Mouse (Mus musculus): ENCODE results near the gene Kcnc4. TPM values are rescaled to one million over a fixed set of nuclear protein-coding genes. Genes with fewer than 3 reads are reported as not detected.

The Kcnc4 gene
- polyA plus RNA-seq, 1 experiment from 2014 or later = not detected

GRCm38 (mm10) chr3:107401401-107401800 lies 58.0 kb downstream of the Kcnc4 start:
- H3K27me3 ChIP-seq = peaks cover 8% of the 10 kb centered on the region
- DNase-seq (ENCODE audit: low read depth, low spot score) = no peak
- in situ Hi-C loops (cut with MboI; ENCODE audit: low pct_unique_long_range_greater_than_20kb) = no loop called here
- ChIA-PET POLR2A (no interaction called here), CTCF (interaction anchor here (1.1 to 1.5 kb wide), 2 partner anchors 11 to 51 kb away, joined by 4 to 6 read pairs; no protein-coding TSS in a partner anchor)
- ATAC-seq = no peak
- no peak for TF ChIP-seq CTCF (IDR thresholded peaks at IDR 0.05)

- POLR2A ChIA-PET = no interaction called here
- DNase-seq (ENCODE audit: low read depth, low spot score) = no peak
- no peak for TF ChIP-seq CTCF (IDR thresholded peaks at IDR 0.05)
- no peak for ATAC-seq
- peaks cover 3% of the 10 kb centered on the region for H3K27me3 ChIP-seq
- in situ Hi-C loops (cut with MboI; ENCODE audit: low pct_unique_long_range_greater_than_20kb) = no loop called here
- CTCF ChIA-PET = interaction anchor here (0.6 kb wide), 1 partner anchor 9 kb away, joined by 3 read pairs; no protein-coding TSS in a partner anchor
Observed at GRCm38 (mm10) chr3:107399991-107400640, 59.2 kb downstream of the Kcnc4 start.

- ATAC-seq (no peak), DNase-seq (ENCODE audit: low read depth, low spot score) (no peak)
- CTCF ChIA-PET = interaction anchor here (1.2 to 1.6 kb wide), 2 partner anchors 17 to 57 kb away, joined by 3 to 4 read pairs; no protein-coding TSS in a partner anchor
- in situ Hi-C loops (cut with MboI; ENCODE audit: low pct_unique_long_range_greater_than_20kb) = no loop called here
- POLR2A ChIA-PET = no interaction called here
- TF ChIP-seq CTCF (IDR thresholded peaks at IDR 0.05) = no peak
- peaks cover 41% of the 10 kb centered on the region for H3K27me3 ChIP-seq
Observed at GRCm38 (mm10) chr3:107391198-107391597, 68.2 kb downstream of the Kcnc4 start.

Other genes starting within 250 kb of the Kcnc4 start
- not detected for gene Cym, start 237.8 kb downstream of the Kcnc4 start, polyA plus RNA-seq (2021)
- not detected for gene A630076J17Rik, start 228.9 kb downstream of the Kcnc4 start, polyA plus RNA-seq (2021)
- not detected for gene Prok1, start 219.8 kb downstream of the Kcnc4 start, polyA plus RNA-seq (2021)
- gene Lamtor5, start 180.7 kb downstream of the Kcnc4 start, polyA plus RNA-seq (2021) = 137 TPM
- gene Slc16a4, start 168.3 kb downstream of the Kcnc4 start, polyA plus RNA-seq (2021) = 2.6 TPM
- 11.1 TPM for gene Rbm15, start 125.9 kb downstream of the Kcnc4 start, polyA plus RNA-seq (2021)
- gene Slc6a17, start 58.5 kb upstream of the Kcnc4 start, polyA plus RNA-seq (2021) = 25.5 TPM
- not detected for gene Ubl4b, start 95.5 kb upstream of the Kcnc4 start, polyA plus RNA-seq (2021)
- 0.10 TPM for gene Alx3, start 135.5 kb upstream of the Kcnc4 start, polyA plus RNA-seq (2021)
- gene Gm10961, start 171.8 kb upstream of the Kcnc4 start, polyA plus RNA-seq (2021) = not detected
- 84.5 TPM for gene Strip1, start 172.1 kb upstream of the Kcnc4 start, polyA plus RNA-seq (2021)
- gene Ahcyl1, start 237.0 kb upstream of the Kcnc4 start, polyA plus RNA-seq (2021) = 229 TPM